Mouse (Mus musculus) left cerebral cortex, adult 8-10 months (tissue): ENCODE results near the gene Olfr389. TPM values are rescaled to one million over a fixed set of nuclear protein-coding genes. Genes with fewer than 3 reads are reported as not detected.

ENCODE experiments used
- DNase-seq, 2 experiments: peaks; one replicate each; pipeline ENCODE4 v3.0.0; 2022; ENCODE audit warnings: low spot score in 2 of 2
- total RNA-seq, 4 experiments: library from RNA; stranded (reverse); gene quantifications; 2 replicates each; pipeline ENCODE4 v1.2.4; 2022

The Olfr389 gene
- total RNA-seq, result not detected

GRCm38 (mm10) chr11:73780613-73781012 is at the start of gene Olfr389:
Gene Olfr389 (minus strand): TSS chr11:73780713.
- DNase-seq, result no peak

- no peak for DNase-seq
These were observed 36.4 kb upstream of the Olfr389 start, which contains the start of gene Olfr392 for GRCm38 (mm10) chr11:73816949-73817348. Gene Olfr392 (minus strand): TSS chr11:73817049.

- DNase-seq, result no peak
These were observed 22.4 kb upstream of the Olfr389 start, which contains the start of gene Olfr391-ps for GRCm38 (mm10) chr11:73802952-73803351. Gene Olfr391-ps (minus strand): TSS chr11:73803052.

GRCm38 (mm10) chr11:73782664-73783063 is 2.2 kb upstream of the Olfr389 start, which contains the start of gene Olfr390:
Gene Olfr390 (plus strand): TSS chr11:73782964.
- no peak for DNase-seq

DNA sequence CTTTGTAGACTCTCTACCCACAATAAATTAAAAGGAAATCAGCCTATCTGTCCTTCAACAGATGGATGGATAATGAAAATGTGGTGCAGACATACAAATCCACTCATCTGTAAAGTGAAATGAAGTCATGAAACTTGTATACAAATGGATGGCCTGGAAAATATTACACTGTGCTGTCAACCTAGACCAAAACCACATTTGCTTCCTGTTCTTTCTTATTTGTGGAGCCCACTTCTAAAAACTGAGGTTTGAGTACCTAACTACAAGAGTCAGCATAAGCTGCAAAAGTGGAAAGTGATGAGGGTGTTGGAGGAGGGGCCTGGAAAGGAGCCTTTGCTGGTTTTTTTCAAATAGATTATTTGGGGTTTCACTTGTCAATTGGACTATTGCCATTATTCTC is 21.4 kb downstream of the Olfr389 start:
- no peak for DNase-seq

Other genes starting within 250 kb of the Olfr389 start
- not detected for gene Olfr385, start 187.7 kb downstream of the Olfr389 start, total RNA-seq
- not detected for gene Olfr384, start 182.1 kb downstream of the Olfr389 start, total RNA-seq
- gene Zfp735, start 91.9 kb downstream of the Olfr389 start, total RNA-seq, result not detected
- gene Olfr390, start 2.3 kb upstream of the Olfr389 start, total RNA-seq, result not detected
- gene Olfr391-ps, start 22.3 kb upstream of the Olfr389 start, total RNA-seq, result not detected
- gene Olfr392, start 36.3 kb upstream of the Olfr389 start, total RNA-seq, result not detected
- not detected for gene Olfr393, start 70.7 kb upstream of the Olfr389 start, total RNA-seq
- gene Olfr394, start 110.1 kb upstream of the Olfr389 start, total RNA-seq, result not detected
- not detected for gene Olfr395, start 128.6 kb upstream of the Olfr389 start, total RNA-seq
- gene Olfr23, start 156.0 kb upstream of the Olfr389 start, total RNA-seq, result not detected
- not detected for gene Olfr397, start 180.1 kb upstream of the Olfr389 start, total RNA-seq
- gene Olfr398, start 209.7 kb upstream of the Olfr389 start, total RNA-seq, result not detected